ENCODE assay signal across 8 mouse cellular contexts in genomic region chr2:32711301-32712056, GRCm38 (mm10). TPM values are rescaled to one million over a fixed set of nuclear protein-coding genes. Genes with fewer than 3 reads are reported as not detected.
A peak's percentile ranks its signal among the peaks of the same experiment; 100 is the strongest.
DNase-seq lines count a peak whose midpoint lies in the region; ATAC-seq and TF ChIP-seq lines count a peak whose summit lies in the region.

No protein-coding gene starts in this region.

- peak overlapping the region; percentile 96 for H3K4me2 ChIP-seq in hindbrain, postnatal 0 days (ENCODE audit: low read depth, low read length)
- peak overlapping the region; percentile 97 for H3K4me2 ChIP-seq in midbrain, postnatal 0 days (ENCODE audit: low read depth, low read length, poor library complexity, severe bottlenecking)

- no peaks in the 10 kb centered on the region for H3K9me3 ChIP-seq in hindbrain, postnatal 0 days (ENCODE audit: low read length)
- no peaks in the 10 kb centered on the region for H3K9me3 ChIP-seq in midbrain, postnatal 0 days (ENCODE audit: low read length)

- no peak for ATAC-seq in hindbrain, postnatal 0 days
- no peak for ATAC-seq in midbrain, postnatal 0 days (ENCODE audit: low FRiP score)

- H3K4me3 ChIP-seq in layer of hippocampus, adult 2 months = peak overlapping the region; percentile 91
- H3K4me3 ChIP-seq in cortical plate, adult 2 months (ENCODE audit: insufficient read depth, low read length) = peak overlapping the region; percentile 52
- peak overlapping the region; percentile 80 for H3K4me3 ChIP-seq in hindbrain, postnatal 0 days (ENCODE audit: low read length)
- H3K4me3 ChIP-seq in midbrain, postnatal 0 days (ENCODE audit: low read depth, low read length) = peak overlapping the region; percentile 90

- peak overlapping the region; percentile 99; the same call in 1 of the 2 replicates for H3K27ac ChIP-seq in layer of hippocampus, adult 2 months
- H3K27ac ChIP-seq in cortical plate, adult 2 months (ENCODE audit: insufficient read depth, low read length) = no peak overlapping the region
- peak overlapping the region; percentile 100 for H3K27ac ChIP-seq in hindbrain, postnatal 0 days
- H3K27ac ChIP-seq in midbrain, postnatal 0 days (ENCODE audit: low read depth, low read length) = 0 out of 2 replicates have a peak overlapping the region, but pooled peaks have one; percentile 92

- H3K27me3 ChIP-seq in hindbrain, postnatal 0 days (ENCODE audit: insufficient read depth, low read length) = no peaks in the 10 kb centered on the region
- no peaks in the 10 kb centered on the region for H3K27me3 ChIP-seq in midbrain, postnatal 0 days (ENCODE audit: insufficient read depth, low read length)

- TF ChIP-seq CTCF in layer of hippocampus, adult 2 months (conservative IDR thresholded peaks at IDR 0.05) = peak; percentile 28
- no peak for TF ChIP-seq CTCF in cortical plate, adult 2 months (IDR thresholded peaks at IDR 0.05; ENCODE audit: extremely low read depth, insufficient read depth, low read length)
- TF ChIP-seq CTCF in hindbrain, postnatal 0 days (IDR thresholded peaks at IDR 0.05; ENCODE audit: low read depth) = no peak; the same call in 1 of the 2 replicates
- TF ChIP-seq CTCF in midbrain, postnatal 0 days (IDR thresholded peaks at IDR 0.05) = peak; percentile 27; the same call in 1 of the 2 replicates

- no peaks in the 10 kb centered on the region; the same call in 1 of the 2 replicates for H3K4me1 ChIP-seq in cortical plate, adult 2 months (ENCODE audit: control insufficient read depth, insufficient read depth, low read length)
- peaks cover 17% of the 10 kb centered on the region for H3K4me1 ChIP-seq in hindbrain, postnatal 0 days (ENCODE audit: insufficient read depth, low read length)
- peaks cover 8% of the 10 kb centered on the region; the same call in 1 of the 2 replicates for H3K4me1 ChIP-seq in midbrain, postnatal 0 days (ENCODE audit: insufficient read depth, low read length)

- 29% methylated on average over 9 of the region's 9 CpGs for WGBS in hindbrain, postnatal 0 days
- 30% methylated on average over 9 of the region's 9 CpGs for WGBS in midbrain, postnatal 0 days

- DNase-seq in layer of hippocampus, adult 2 months (ENCODE audit: low spot score in 2 of 2) = no peak
- DNase-seq in layer of hippocampus, adult 8-10 months (ENCODE audit: low spot score in 2 of 2) = no peak
- DNase-seq in hindbrain, postnatal 0 days (ENCODE audit: low spot score) = no peak
- no peak for DNase-seq in midbrain, postnatal 0 days (ENCODE audit: low spot score)
- no peak for DNase-seq in c-Kit-positive CD71-positive TER-119-positive erythroid progenitor cells, embryonic 14.5 days (ENCODE audit: low spot score)
- no peak for DNase-seq in cerebellum, postnatal 36 days
- DNase-seq in testis, postnatal 14 days (ENCODE audit: low spot score) = no peak

- H3K36me3 ChIP-seq in hindbrain, postnatal 0 days (ENCODE audit: insufficient read depth, low read length) = peaks cover 31% of the 10 kb centered on the region
- peaks cover 33% of the 10 kb centered on the region for H3K36me3 ChIP-seq in midbrain, postnatal 0 days (ENCODE audit: insufficient read depth, low read length)

- H3K9ac ChIP-seq in hindbrain, postnatal 0 days (replicated peaks; ENCODE audit: low read length) = peak overlapping the region; percentile 92
- peak overlapping the region; percentile 86; the same call in 1 of the 2 replicates for H3K9ac ChIP-seq in midbrain, postnatal 0 days (replicated peaks; ENCODE audit: low read length, poor library complexity, severe bottlenecking)

- TF ChIP-seq POLR2A in cortical plate, adult 2 months (IDR thresholded peaks at IDR 0.05; ENCODE audit: extremely low read depth, insufficient read depth, low read length) = no peak

RNA-seq across cellular contexts. Expression of gene Cdk9, which starts 1.4 kb away (rescaled TPM):
- 100 to 1,000 TPM; 115 to 121 TPM for total RNA-seq in layer of hippocampus, adult 2 months (2021)
- total RNA-seq in layer of hippocampus, adult 8-10 months (2022) = 100 to 1,000 TPM; 102 to 129 (median 111) TPM
- 260 and 329 TPM in 2 replicates for polyA plus RNA-seq in cortical plate, adult 2 months (2012; rRNA removed)
- total RNA-seq in hindbrain, postnatal 0 days (2014; rRNA removed) = 108 and 116 TPM in 2 replicates
- polyA plus RNA-seq in hindbrain, postnatal 0 days (2015; fragmentation: Nextera tagmentation; extraction: Ambion mirVana) = 61.1 and 65.3 TPM in 2 replicates
- total RNA-seq in midbrain, postnatal 0 days (2014; rRNA removed) = 88.1 and 92.4 TPM in 2 replicates
- polyA plus RNA-seq in midbrain, postnatal 0 days (2015; fragmentation: Nextera tagmentation; extraction: Ambion mirVana) = 58.2 and 59.4 TPM in 2 replicates

RNA-seq across cellular contexts. Expression of gene Fpgs, which starts 7.5 kb away (rescaled TPM):
- total RNA-seq in layer of hippocampus, adult 2 months (2021) = 10 to 100 TPM; 10.7 to 14.6 TPM
- total RNA-seq in layer of hippocampus, adult 8-10 months (2022) = 10 to 100 TPM in 3 of 4 experiments, 1 to 10 TPM in 1; 7.6 to 17.7 (median 11.4) TPM
- polyA plus RNA-seq in cortical plate, adult 2 months (2012; rRNA removed) = 16.4 and 17.7 TPM in 2 replicates
- 23.1 and 32.6 TPM in 2 replicates for total RNA-seq in hindbrain, postnatal 0 days (2014; rRNA removed)
- 22.8 and 23.4 TPM in 2 replicates for polyA plus RNA-seq in hindbrain, postnatal 0 days (2015; fragmentation: Nextera tagmentation; extraction: Ambion mirVana)
- total RNA-seq in midbrain, postnatal 0 days (2014; rRNA removed) = 24.6 and 25.9 TPM in 2 replicates
- 25.1 and 29.6 TPM in 2 replicates for polyA plus RNA-seq in midbrain, postnatal 0 days (2015; fragmentation: Nextera tagmentation; extraction: Ambion mirVana)

RNA-seq across cellular contexts. Expression of gene Sh2d3c, which starts 9.4 kb away (rescaled TPM):
- total RNA-seq in layer of hippocampus, adult 2 months (2021) = 10 to 100 TPM; 18.9 to 20.1 TPM
- total RNA-seq in layer of hippocampus, adult 8-10 months (2022) = 10 to 100 TPM; 18.5 to 23.8 (median 21.0) TPM
- 29.7 and 31.5 TPM in 2 replicates for polyA plus RNA-seq in cortical plate, adult 2 months (2012; rRNA removed)
- 43.8 and 56.9 TPM in 2 replicates for total RNA-seq in hindbrain, postnatal 0 days (2014; rRNA removed)
- polyA plus RNA-seq in hindbrain, postnatal 0 days (2015; fragmentation: Nextera tagmentation; extraction: Ambion mirVana) = 49.5 and 52.8 TPM in 2 replicates
- 43.7 and 46.2 TPM in 2 replicates for total RNA-seq in midbrain, postnatal 0 days (2014; rRNA removed)
- polyA plus RNA-seq in midbrain, postnatal 0 days (2015; fragmentation: Nextera tagmentation; extraction: Ambion mirVana) = 54.4 and 54.6 TPM in 2 replicates

RNA-seq across cellular contexts. Expression of gene 6330409D20Rik, which starts 29.3 kb away (rescaled TPM):
- total RNA-seq in layer of hippocampus, adult 2 months (2021) = 1 to 10 TPM; 1.4 to 2.9 TPM
- total RNA-seq in layer of hippocampus, adult 8-10 months (2022) = 1 to 10 TPM in 3 of 4 experiments, under 1 TPM in 1; 0.92 to 2.1 (median 1.5) TPM
- polyA plus RNA-seq in cortical plate, adult 2 months (2012; rRNA removed) = 3.5 and 4.2 TPM in 2 replicates
- 1.7 and 3.2 TPM in 2 replicates for total RNA-seq in hindbrain, postnatal 0 days (2014; rRNA removed)
- 3.6 and 5.1 TPM in 2 replicates for polyA plus RNA-seq in hindbrain, postnatal 0 days (2015; fragmentation: Nextera tagmentation; extraction: Ambion mirVana)
- total RNA-seq in midbrain, postnatal 0 days (2014; rRNA removed) = 2.5 and 3.8 TPM in 2 replicates
- polyA plus RNA-seq in midbrain, postnatal 0 days (2015; fragmentation: Nextera tagmentation; extraction: Ambion mirVana) = 3.7 and 4.0 TPM in 2 replicates

RNA-seq across cellular contexts. Expression of gene Tor2a, which starts 45.6 kb away (rescaled TPM):
- total RNA-seq in layer of hippocampus, adult 2 months (2021) = 10 to 100 TPM; 30.3 to 32.3 TPM
- total RNA-seq in layer of hippocampus, adult 8-10 months (2022) = 10 to 100 TPM; 28.6 to 33.5 (median 31.1) TPM
- polyA plus RNA-seq in cortical plate, adult 2 months (2012; rRNA removed) = 54.9 and 58.9 TPM in 2 replicates
- 75.1 and 81.1 TPM in 2 replicates for total RNA-seq in hindbrain, postnatal 0 days (2014; rRNA removed)
- polyA plus RNA-seq in hindbrain, postnatal 0 days (2015; fragmentation: Nextera tagmentation; extraction: Ambion mirVana) = 48.2 and 49.1 TPM in 2 replicates
- total RNA-seq in midbrain, postnatal 0 days (2014; rRNA removed) = 43.8 and 72.8 TPM in 2 replicates
- polyA plus RNA-seq in midbrain, postnatal 0 days (2015; fragmentation: Nextera tagmentation; extraction: Ambion mirVana) = 42.0 and 44.9 TPM in 2 replicates

Comparison
In these comparisons a context has a peak if more than half of its experiments do, and no peak if none do; other contexts are left out.
1. CTCF ChIP-seq: peak in layer of hippocampus, adult 2 months (single experiment) and midbrain, postnatal 0 days (single experiment); none in cortical plate, adult 2 months (single experiment) and hindbrain, postnatal 0 days (single experiment).
2. Peak in every context shown above with its lines, with median percentiles within 50 percentile points of each other: H3K4me3 ChIP-seq.